Mouse (Mus musculus) ovary, postnatal 14 days (tissue): Measurements from ENCODE around the gene Zfp740.
"Not testable (repeated sequence)": the region's sequence is repeated elsewhere in the genome, so short reads cannot be mapped to it uniquely, and the experiment has no call there.

Experiments used
- DNase-seq: peaks from one replicate; pipeline ENCODE4 v3.0.0; 2022; ENCODE audit warnings: low spot score

The Zfp740 gene

GRCm38 (mm10) chr15:102202971-102203834 is at the start of gene Zfp740:
TSS of gene Zfp740 (plus strand) at chr15:102203249.
- peak; percentile 88 for DNase-seq

DNA sequence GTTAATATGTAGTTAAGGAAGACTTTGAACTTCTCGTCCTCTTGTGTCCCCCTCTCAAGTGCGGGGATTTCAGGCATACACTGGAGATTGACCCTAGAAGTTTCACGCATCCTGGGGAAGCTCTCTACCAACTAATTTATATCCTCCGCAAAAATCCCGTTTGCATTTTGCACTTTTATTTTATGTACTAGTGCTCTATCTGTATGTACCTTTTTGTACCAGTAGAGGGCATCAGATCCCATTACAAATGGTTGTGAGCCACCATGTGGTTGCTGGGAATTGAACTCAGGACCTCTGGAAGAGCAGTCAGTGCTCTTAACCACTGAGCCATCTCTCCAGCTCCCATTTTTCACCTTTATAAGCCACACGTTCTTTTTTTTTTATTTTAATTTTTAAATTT is 48.0 kb upstream of the Zfp740 start:
- DNase-seq, result not testable (repeated sequence)

- DNase-seq, result no peak
Measured at GRCm38 (mm10) chr15:102156836-102157235, 46.2 kb upstream of the Zfp740 start.

DNA sequence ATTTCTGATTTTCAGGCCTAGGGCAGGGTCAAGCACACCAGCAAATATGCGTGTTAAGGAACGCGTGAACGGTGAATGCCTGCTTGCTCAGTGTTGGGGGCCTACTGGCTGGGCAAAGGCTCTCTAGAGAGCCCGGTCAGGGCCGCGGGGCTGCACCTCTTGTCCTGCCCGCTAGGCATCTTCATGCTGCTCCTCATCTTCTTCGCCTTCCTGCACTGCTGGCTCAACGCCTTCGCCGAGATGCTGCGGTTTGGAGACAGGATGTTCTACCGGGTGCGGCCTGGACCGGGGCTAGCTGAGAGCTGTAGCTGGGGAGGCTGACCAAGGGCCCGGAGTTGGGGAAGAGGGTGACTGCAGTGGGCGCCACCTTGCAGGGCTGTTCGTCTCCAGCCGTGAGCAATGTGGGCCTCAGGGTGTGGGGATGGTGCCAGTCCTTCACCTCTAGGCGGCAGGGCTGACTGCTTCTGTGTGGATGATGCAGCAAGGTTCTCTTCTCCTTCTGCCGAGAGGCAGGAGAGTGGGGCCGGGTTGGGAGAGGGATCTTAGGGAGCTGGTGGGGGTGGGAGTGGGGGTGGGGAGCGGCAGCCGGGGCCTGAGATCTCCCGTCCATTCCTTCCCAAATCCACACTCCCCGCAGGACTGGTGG is 42.5 kb upstream of the Zfp740 start:
- no peak for DNase-seq

DNA sequence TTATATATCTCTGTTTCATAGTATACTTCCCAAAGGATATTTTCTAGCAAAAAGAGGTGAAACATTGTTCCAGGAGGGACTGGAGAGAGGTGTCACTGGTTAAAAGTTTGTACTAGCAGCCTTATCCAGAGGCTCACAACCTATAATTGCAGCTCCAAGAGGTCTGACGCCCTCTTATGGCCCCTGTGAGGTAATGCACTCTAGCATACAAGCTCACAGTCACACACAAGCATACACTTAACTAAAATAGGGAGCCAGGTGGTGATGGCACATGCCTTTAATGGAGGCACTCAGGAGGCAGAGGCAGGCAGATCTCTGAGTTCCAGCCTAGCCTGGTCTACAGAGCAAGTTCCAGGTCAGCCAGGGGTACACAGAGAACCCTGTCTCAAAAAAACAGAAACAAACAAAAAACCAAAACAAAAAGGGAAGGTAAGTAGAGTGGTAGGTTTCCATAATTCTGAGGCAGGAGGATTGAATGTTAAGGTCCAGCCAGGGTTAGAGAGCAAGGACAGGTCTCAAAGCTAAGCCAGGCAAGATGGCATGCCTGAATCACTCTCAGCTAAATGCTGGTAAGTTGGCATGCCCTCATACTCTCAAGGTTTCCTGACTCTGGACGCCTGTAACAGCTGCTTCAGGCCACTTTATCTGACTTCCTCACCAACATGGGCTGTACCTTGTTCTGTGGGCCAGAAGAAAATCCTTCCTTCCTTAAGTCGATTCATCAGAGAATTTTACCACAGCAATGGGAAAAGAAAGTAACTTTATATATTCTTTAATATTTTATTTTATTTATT is 39.0 kb upstream of the Zfp740 start:
- no peak for DNase-seq

DNA sequence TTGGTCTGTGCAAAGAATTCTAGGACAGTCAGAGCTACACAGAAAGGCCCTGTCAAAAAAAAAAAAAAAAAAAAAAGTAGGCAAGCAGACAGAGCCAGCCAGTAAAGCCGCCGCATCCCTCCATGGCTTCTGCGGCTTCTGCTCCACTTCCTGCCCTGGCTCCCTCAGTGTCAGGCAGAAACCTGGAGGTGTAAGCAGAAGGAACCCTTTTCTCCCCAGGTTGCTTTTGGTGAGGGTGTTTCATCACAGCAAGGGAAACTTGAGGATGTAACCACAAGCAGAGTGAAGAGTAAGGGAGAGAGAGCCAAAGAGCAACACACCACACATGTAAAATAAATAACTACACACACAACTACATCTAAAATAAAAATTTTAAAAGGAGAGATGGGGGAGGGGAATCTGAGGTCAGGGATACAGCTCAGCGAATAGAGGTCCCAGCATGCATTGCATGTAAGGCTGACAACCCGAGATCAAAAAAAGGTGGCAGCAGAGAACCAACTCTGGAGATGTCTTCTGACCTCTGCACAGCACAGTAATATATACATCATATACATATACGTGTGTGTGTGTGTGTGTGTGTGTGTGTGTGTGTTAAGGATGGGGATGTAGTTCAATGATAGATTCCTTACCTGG is 37.5 kb upstream of the Zfp740 start:
- DNase-seq, result no peak

GRCm38 (mm10) chr15:102167620-102168021 is 35.4 kb upstream of the Zfp740 start:
- no peak for DNase-seq

DNA sequence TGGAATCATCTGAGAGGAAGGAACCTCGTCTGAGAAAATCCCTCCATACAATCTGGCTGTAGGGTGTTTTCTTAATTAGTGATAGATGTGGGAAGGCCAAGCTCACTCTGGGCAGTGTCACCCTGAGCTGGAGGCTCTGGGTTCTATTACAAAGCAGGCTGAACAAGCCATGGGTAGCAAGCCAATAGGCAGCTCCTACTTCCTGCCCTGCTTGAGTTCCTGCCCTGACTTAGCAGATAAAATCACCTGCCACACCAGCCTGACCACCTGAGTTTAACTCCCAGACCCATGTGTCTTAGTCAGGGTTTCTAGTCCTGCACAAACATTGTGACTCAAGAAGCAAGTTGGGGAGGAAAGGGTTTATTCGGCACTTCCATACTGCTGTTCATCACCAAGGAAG is 34.0 kb upstream of the Zfp740 start:
- no peak for DNase-seq

DNA sequence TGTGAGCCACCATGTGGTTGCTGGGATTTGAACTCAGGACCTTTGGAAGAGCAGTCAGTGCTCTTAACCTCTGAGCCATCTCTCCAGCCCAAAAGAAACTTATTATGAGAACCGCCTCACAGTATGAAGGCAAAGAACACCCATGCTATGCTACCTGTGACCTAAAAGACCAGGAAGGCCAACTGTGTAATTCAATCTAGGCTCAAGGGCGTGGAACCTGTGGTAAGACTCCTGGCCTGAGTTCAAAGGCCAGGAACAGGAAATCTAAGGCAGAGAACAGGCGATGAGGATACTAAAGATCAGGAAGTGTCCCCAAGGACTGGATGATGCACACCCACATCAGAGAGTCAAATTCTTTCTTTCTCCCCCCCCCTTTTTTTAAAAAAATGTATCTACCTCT is 29.5 kb upstream of the Zfp740 start:
- no peak for DNase-seq

GRCm38 (mm10) chr15:102175736-102176319 is 27.2 kb upstream of the Zfp740 start:
- DNase-seq, result no peak

DNA sequence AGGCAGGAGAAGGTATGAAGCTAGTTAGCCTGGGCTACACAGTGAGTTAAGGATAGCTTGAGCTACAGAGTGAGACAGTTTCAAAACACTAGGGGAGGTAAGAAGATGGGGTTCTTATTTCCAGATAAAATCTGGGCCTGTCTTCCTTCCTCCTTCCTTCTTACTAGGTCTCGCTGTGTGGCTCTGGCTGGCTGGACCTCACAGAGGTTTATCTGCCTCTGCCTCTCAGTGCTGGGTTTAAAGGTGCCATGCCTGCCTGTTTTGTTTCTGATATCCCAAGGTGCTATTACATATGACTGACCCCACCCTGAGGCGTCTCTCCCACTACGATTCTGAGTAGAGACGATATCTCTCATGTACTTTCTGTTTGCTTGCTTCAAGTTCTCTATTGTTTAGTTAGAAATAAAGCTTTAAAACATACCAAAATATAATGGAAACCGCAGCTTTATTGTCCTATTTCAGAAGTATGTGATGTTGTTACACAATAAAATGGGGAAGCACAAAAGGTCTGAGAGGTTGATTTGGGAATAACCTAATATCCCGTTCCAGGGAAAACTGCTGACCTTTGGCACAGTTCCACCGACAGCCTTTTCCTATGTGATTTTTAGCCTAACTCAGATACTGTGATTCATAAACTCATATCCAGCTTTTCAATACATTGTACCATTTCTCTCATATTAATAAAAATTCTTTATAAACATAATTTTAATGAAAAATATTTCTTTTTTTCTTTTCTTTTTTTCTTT is 26.3 kb upstream of the Zfp740 start:
- DNase-seq, result no peak

DNA sequence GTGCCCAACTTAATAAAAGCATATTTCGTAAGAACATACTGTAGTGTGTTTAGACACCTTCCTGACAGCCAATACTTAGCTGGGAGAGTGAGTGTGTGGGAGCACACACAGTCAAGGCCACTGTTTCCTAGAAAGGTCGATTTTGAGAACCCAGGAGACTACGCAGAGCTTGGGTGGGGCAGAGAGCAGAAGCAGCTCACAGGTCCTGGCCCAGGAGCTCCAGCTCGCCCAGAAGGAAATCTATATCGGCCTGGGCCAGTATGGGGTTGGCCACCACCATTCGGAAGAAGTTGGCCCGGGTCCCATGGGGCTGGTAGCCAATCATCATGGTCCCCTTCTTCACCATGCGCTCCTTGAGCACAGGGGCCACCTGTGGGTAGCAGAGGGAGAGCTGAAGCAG is 25.6 kb upstream of the Zfp740 start:
- no peak for DNase-seq

DNA sequence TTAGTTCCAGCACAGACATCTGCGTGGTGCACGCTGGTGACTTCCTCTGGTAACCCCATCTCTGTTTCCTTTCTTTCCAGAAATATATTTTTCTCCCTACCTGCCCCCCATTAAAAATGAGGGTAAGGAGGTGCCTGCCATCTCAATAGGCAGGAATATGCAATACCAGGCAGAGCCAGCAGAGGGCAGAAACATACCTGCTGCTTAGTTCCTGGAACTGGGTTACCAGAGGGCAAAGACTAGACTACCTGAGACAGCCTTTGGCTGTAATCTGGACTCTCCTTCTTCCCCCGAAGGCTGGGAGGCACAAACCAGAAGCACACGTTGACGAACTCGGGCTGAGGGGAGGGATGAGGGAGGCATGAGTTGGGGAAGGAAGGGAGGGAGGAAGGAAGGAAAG is 24.8 kb upstream of the Zfp740 start:
- peak; percentile 76 for DNase-seq

DNA sequence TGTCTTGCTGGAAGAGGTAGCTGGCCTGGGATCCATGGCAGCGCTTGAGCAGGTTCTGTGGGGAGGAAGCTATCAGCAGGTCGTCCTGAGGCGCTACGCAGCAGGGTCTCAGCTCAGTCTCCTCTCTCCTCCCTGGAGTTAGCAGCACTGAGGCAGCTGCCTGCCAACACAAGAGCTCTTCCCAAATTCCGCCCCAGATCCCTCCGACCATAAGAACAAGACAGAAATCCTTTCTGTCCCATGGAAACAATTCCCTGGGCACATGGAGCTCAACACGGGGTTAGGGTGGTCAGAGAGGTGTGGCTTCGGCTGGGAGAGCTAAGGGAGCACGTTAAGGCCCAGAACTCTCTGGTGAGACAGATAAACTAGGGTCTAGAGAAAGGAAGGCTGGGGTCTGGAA is 23.9 kb upstream of the Zfp740 start:
- DNase-seq, result no peak

DNA sequence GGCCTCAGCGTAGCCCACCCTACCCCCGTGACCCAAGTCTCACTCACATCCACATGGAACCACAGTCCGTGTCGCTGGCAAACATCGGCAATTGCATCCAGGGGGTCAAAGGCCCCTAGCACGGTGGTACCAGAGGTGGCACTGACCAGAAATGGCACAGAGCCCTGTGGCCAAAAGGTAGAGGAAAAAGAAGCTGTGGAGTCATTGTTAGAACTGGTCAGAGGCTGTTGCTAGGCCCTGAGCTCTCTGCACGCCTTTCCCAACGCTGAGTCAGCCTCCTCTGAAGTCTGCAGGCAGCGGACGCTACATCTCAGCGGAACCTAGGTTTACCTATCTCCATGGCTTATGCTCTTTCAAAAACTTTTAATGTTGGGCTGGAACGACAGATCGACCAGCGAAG is 23.1 kb upstream of the Zfp740 start:
- DNase-seq, result no peak

- DNase-seq, result no peak
Measured at GRCm38 (mm10) chr15:102183076-102183475, 20.0 kb upstream of the Zfp740 start.

- DNase-seq, result no peak
Measured at GRCm38 (mm10) chr15:102186239-102186638, 16.8 kb upstream of the Zfp740 start.

- DNase-seq, result no peak
Measured at GRCm38 (mm10) chr15:102188096-102188495, 15.0 kb upstream of the Zfp740 start.

GRCm38 (mm10) chr15:102188883-102189282 is 14.2 kb upstream of the Zfp740 start:
- DNase-seq, result no peak

DNA sequence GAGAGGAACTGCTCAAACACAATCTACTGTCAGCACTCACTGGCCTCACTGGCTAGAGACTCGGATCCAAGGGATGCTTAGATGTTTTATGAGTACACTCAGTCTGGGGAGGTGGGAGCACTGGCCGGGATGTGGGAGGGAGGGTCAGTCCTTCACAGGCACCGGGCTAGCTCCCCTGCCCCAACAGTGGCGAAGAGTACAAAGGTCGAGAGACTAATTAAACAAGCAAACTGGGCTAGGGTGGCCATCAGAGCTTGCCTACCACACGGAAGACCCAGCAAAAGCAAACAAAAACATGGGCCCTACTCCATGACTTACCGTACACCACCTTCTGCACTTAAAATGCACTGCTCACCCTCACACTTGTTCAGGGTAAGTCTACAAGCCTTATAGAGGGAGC is 11.3 kb upstream of the Zfp740 start:
- no peak for DNase-seq

GRCm38 (mm10) chr15:102192271-102192812 is 10.7 kb upstream of the Zfp740 start:
- DNase-seq, result no peak
